Mouse (Mus musculus): Measurements from ENCODE around the gene Jag1. TPM values are rescaled to one million over a fixed set of nuclear protein-coding genes. Genes with fewer than 3 reads are reported as not detected.

Gene Jag1
- total and polyA plus RNA-seq, 2 experiments from 2014 or later: 6.8 to 11.3 TPM

DNA sequence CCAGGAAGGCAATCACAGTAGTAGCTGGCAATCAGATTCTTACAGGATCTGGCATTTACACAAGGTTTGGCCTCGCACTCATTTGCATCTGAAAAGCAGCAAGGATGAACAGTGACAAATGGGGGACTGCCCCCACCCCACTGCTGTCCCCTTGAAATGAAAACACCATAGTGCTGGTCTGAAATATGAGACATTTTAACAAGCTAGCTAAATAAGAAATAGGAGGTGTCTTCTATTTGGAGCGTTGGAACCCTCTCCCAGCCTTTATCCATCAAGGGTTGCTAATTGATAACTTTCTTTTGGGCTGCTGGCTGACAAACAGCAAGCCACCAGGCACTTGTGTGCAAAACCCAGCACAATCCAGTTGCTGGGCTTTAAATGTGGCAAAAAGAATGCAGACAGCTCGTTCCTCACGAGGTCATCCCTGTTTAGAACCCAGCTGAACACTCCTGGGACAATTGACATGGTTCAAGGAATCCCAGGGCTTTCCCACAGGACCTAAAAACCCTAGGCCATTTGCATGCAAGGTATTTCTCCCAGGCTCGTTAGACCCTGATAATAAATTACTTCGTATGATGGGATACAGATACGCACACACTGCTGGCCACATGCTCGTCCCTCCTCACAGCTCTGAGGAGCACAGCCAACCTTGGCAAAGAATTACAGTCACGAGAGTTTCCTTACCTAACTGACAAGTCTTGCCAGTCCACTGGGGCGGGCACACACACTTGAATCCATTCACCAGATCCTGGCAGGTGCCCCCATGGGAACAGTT lies 23.7 kb downstream of the Jag1 start:
- Histone ChIP-seq H3K27me3 (ENCODE audit: control insufficient read depth, insufficient read depth, low read length) (no peaks in the 10 kb centered on the region), H3K4me3 (ENCODE audit: low read depth, low read length) (no peak overlapping the region), H3K27ac (ENCODE audit: low read depth) (no peak overlapping the region), H3K9me3 (replicated peaks; ENCODE audit: control insufficient read depth, low read length) (no peaks in the 10 kb centered on the region), H3K4me1 (ENCODE audit: control insufficient read depth, insufficient read depth) (no peaks in the 10 kb centered on the region), H3K9ac (replicated peaks; ENCODE audit: low read depth, low read length) (no peak overlapping the region), H3K36me3 (replicated peaks; ENCODE audit: control insufficient read depth, insufficient read depth, low read length) (peaks cover 61% of the 10 kb centered on the region), H3K4me2 (ENCODE audit: low read depth, low read length) (no peak overlapping the region)
- no peak for DNase-seq (ENCODE audit: low spot score)
- TF ChIP-seq EP300 (IDR thresholded peaks at IDR 0.05; ENCODE audit: low read depth): no peak
- TF ChIP-seq CTCF (IDR thresholded peaks at IDR 0.05; ENCODE audit: low read depth): no peak
- 53% methylated on average over 10 of the region's 10 CpGs for WGBS
- no peak for ATAC-seq (ENCODE audit: insufficient read depth, low read depth)

GRCm38 (mm10) chr2:137091766-137092522 lies 24.5 kb downstream of the Jag1 start:
- 52% methylated on average over 11 of the region's 11 CpGs for WGBS
- H3K4me3 ChIP-seq (ENCODE audit: low read depth, low read length): no peak overlapping the region
- TF ChIP-seq EP300 (IDR thresholded peaks at IDR 0.05; ENCODE audit: low read depth) (0 out of 2 replicates have a peak, but pooled peaks have one; percentile 42), CTCF (IDR thresholded peaks at IDR 0.05; ENCODE audit: low read depth) (peak; percentile 7; the same call in 1 of the 2 replicates)
- H3K9me3 ChIP-seq (replicated peaks; ENCODE audit: control insufficient read depth, low read length): no peaks in the 10 kb centered on the region
- DNase-seq (ENCODE audit: low spot score) (no peak), ATAC-seq (ENCODE audit: insufficient read depth, low read depth) (no peak)
- no peak overlapping the region for H3K9ac ChIP-seq (replicated peaks; ENCODE audit: low read depth, low read length)
- H3K36me3 ChIP-seq (replicated peaks; ENCODE audit: control insufficient read depth, insufficient read depth, low read length): peaks cover 67% of the 10 kb centered on the region
- H3K27me3 ChIP-seq (ENCODE audit: control insufficient read depth, insufficient read depth, low read length): no peaks in the 10 kb centered on the region
- no peaks in the 10 kb centered on the region for H3K4me1 ChIP-seq (ENCODE audit: control insufficient read depth, insufficient read depth)
- no peak overlapping the region for H3K27ac ChIP-seq (ENCODE audit: low read depth)
- no peak overlapping the region for H3K4me2 ChIP-seq (ENCODE audit: low read depth, low read length)

- ATAC-seq (ENCODE audit: insufficient read depth, low read depth) (no peak), DNase-seq (ENCODE audit: low spot score) (no peak)
- H3K4me3 ChIP-seq (ENCODE audit: low read depth, low read length): no peak overlapping the region
- H3K9ac ChIP-seq (replicated peaks; ENCODE audit: low read depth, low read length): no peak overlapping the region
- WGBS: 57% methylated on average over 6 of the region's 6 CpGs
- H3K9me3 ChIP-seq (replicated peaks; ENCODE audit: control insufficient read depth, low read length): no peaks in the 10 kb centered on the region
- peaks cover 83% of the 10 kb centered on the region for H3K36me3 ChIP-seq (replicated peaks; ENCODE audit: control insufficient read depth, insufficient read depth, low read length)
- H3K4me2 ChIP-seq (ENCODE audit: low read depth, low read length): no peak overlapping the region
- TF ChIP-seq CTCF (IDR thresholded peaks at IDR 0.05; ENCODE audit: low read depth) (no peak), EP300 (IDR thresholded peaks at IDR 0.05; ENCODE audit: low read depth) (no peak)
- H3K4me1 ChIP-seq (ENCODE audit: control insufficient read depth, insufficient read depth): no peaks in the 10 kb centered on the region
- no peaks in the 10 kb centered on the region for H3K27me3 ChIP-seq (ENCODE audit: control insufficient read depth, insufficient read depth, low read length)
- no peak overlapping the region for H3K27ac ChIP-seq (ENCODE audit: low read depth)
Measured at GRCm38 (mm10) chr2:137087705-137088104, 28.7 kb downstream of the Jag1 start.

- H3K4me1 ChIP-seq (ENCODE audit: control insufficient read depth, insufficient read depth): no peaks in the 10 kb centered on the region
- 87% methylated on average over 14 of the region's 14 CpGs for WGBS
- peaks cover 85% of the 10 kb centered on the region for H3K36me3 ChIP-seq (replicated peaks; ENCODE audit: control insufficient read depth, insufficient read depth, low read length)
- no peak overlapping the region for H3K9ac ChIP-seq (replicated peaks; ENCODE audit: low read depth, low read length)
- DNase-seq (ENCODE audit: low spot score): no peak
- H3K27ac ChIP-seq (ENCODE audit: low read depth): no peak overlapping the region
- H3K9me3 ChIP-seq (replicated peaks; ENCODE audit: control insufficient read depth, low read length): no peaks in the 10 kb centered on the region
- H3K27me3 ChIP-seq (ENCODE audit: control insufficient read depth, insufficient read depth, low read length): no peaks in the 10 kb centered on the region
- TF ChIP-seq EP300 (IDR thresholded peaks at IDR 0.05; ENCODE audit: low read depth) (no peak), CTCF (IDR thresholded peaks at IDR 0.05; ENCODE audit: low read depth) (no peak)
- ATAC-seq (ENCODE audit: insufficient read depth, low read depth): no peak
- no peak overlapping the region for H3K4me2 ChIP-seq (ENCODE audit: low read depth, low read length)
- H3K4me3 ChIP-seq (ENCODE audit: low read depth, low read length): no peak overlapping the region
Measured at GRCm38 (mm10) chr2:137086621-137087395, 29.6 kb downstream of the Jag1 start.

- Histone ChIP-seq H3K4me3 (ENCODE audit: low read depth, low read length) (no peak overlapping the region), H3K27ac (ENCODE audit: low read depth) (no peak overlapping the region), H3K9ac (replicated peaks; ENCODE audit: low read depth, low read length) (no peak overlapping the region), H3K4me1 (ENCODE audit: control insufficient read depth, insufficient read depth) (peaks cover 9% of the 10 kb centered on the region), H3K27me3 (ENCODE audit: control insufficient read depth, insufficient read depth, low read length) (no peaks in the 10 kb centered on the region), H3K4me2 (ENCODE audit: low read depth, low read length) (no peak overlapping the region), H3K9me3 (replicated peaks; ENCODE audit: control insufficient read depth, low read length) (no peaks in the 10 kb centered on the region), H3K36me3 (replicated peaks; ENCODE audit: control insufficient read depth, insufficient read depth, low read length) (peaks cover 70% of the 10 kb centered on the region)
- 44% methylated on average over 8 of the region's 8 CpGs for WGBS
- TF ChIP-seq CTCF (IDR thresholded peaks at IDR 0.05; ENCODE audit: low read depth) (no peak), EP300 (IDR thresholded peaks at IDR 0.05; ENCODE audit: low read depth) (no peak)
- DNase-seq (ENCODE audit: low spot score) (no peak), ATAC-seq (ENCODE audit: insufficient read depth, low read depth) (no peak)
Measured at GRCm38 (mm10) chr2:137085257-137085656, 31.2 kb downstream of the Jag1 start.

Data from heart, postnatal 0 days (tissue).